Mouse (Mus musculus) E14TG2a.4 (cell line): ENCODE results near the gene Fbxo36.

Source experiments
- CTCF ChIP-seq: conservative IDR thresholded peaks from 2 replicates; pipeline ENCODE4 v1.5.1; 2014; ENCODE audit warnings: low read length
- NANOG ChIP-seq: IDR thresholded peaks from 2 replicates; pipeline ENCODE4 v1.6.1; 2014; ENCODE audit warnings: borderline replicate concordance, low read length, mixed read lengths
- POU5F1 ChIP-seq: IDR thresholded peaks from 2 replicates; pipeline ENCODE4 v1.6.1; 2014; ENCODE audit warnings: low read length, borderline replicate concordance

DNA sequence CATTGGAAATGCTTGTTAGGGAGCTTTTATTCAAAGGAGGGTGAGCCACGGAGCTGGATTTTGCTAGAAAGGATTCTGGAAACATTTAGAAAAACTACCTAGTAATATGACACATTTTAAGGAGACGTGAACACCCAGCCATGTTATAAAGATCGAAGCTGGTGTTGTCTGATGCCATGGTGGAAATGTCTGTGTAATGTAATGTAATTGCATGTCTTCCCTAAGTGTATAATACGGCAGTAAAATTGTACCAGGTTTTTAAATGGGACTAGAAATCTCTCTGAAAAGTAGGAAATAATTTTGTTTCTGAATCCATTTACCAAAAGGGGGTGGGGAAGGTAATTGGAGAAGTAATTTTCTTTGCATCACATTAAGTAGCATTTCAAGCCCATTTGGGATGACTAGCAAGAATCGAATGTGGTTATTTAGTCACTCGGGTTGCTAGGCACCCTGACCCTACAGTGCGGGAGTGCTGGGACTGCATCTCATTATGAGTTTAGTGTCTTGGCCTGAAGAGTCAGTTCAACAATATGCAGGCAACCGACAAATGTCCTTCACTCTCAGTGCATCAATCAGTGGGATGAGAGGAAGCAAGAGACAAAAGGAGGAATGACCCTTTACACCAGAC is 70.7 kb downstream of the Fbxo36 start:
- TF ChIP-seq CTCF (no peak), NANOG (no peak), POU5F1 (no peak)
